Mouse (Mus musculus): ENCODE data around the gene Lemd1. TPM values are rescaled to one million over a fixed set of nuclear protein-coding genes. Genes with fewer than 3 reads are reported as not detected.

Gene Lemd1
- total and polyA plus RNA-seq, 2 experiments from 2014 or later = 13.3 to 14.7 TPM

GRCm38 (mm10) chr1:132292318-132293129 lies 101.3 kb downstream of the Lemd1 start:
- Histone ChIP-seq H3K36me3 (ENCODE audit: insufficient read depth) (no peaks in the 10 kb centered on the region), H3K4me3 (ENCODE audit: low read depth, low read length) (no peak overlapping the region), H3K4me2 (ENCODE audit: low read depth) (no peak overlapping the region), H3K4me1 (ENCODE audit: insufficient read depth) (peaks cover 10% of the 10 kb centered on the region), H3K27me3 (ENCODE audit: insufficient read depth, low read length) (no peaks in the 10 kb centered on the region), H3K9me3 (ENCODE audit: low read length) (no peaks in the 10 kb centered on the region), H3K27ac (ENCODE audit: low read depth, low read length) (no peak overlapping the region), H3K9ac (no peak overlapping the region)
- ATAC-seq (no peak), DNase-seq (peak; percentile 34)
- 24% methylated on average over 21 of the region's 21 CpGs for WGBS
- TF ChIP-seq CTCF (IDR thresholded peaks at IDR 0.05; ENCODE audit: low read depth) = 0 out of 2 replicates have a peak, but pooled peaks have one; percentile 28

- H3K27ac ChIP-seq (ENCODE audit: low read depth, low read length) = no peak overlapping the region
- H3K4me1 ChIP-seq (ENCODE audit: insufficient read depth) = peaks cover 19% of the 10 kb centered on the region
- peak; percentile 29; the same call in 1 of the 2 replicates for ATAC-seq
Measured at GRCm38 (mm10) chr1:132295506-132295905, 104.3 kb downstream of the Lemd1 start.

GRCm38 (mm10) chr1:132296051-132296450 lies 104.8 kb downstream of the Lemd1 start:
- no peak for TF ChIP-seq CTCF (IDR thresholded peaks at IDR 0.05; ENCODE audit: low read depth)
- DNase-seq = no peak
- no peaks in the 10 kb centered on the region for H3K36me3 ChIP-seq (ENCODE audit: insufficient read depth)
- no peak overlapping the region for H3K4me3 ChIP-seq (ENCODE audit: low read depth, low read length)
- WGBS = 52% methylated on average over 3 of the region's 3 CpGs
- H3K4me1 ChIP-seq (ENCODE audit: insufficient read depth) = peaks cover 19% of the 10 kb centered on the region
- no peak overlapping the region for H3K9ac ChIP-seq
- no peaks in the 10 kb centered on the region; the same call in 1 of the 2 replicates for H3K27me3 ChIP-seq (ENCODE audit: insufficient read depth, low read length)
- H3K27ac ChIP-seq (ENCODE audit: low read depth, low read length) = no peak overlapping the region
- no peak for ATAC-seq
- H3K4me2 ChIP-seq (ENCODE audit: low read depth) = no peak overlapping the region
- no peaks in the 10 kb centered on the region for H3K9me3 ChIP-seq (ENCODE audit: low read length)

More at GRCm38 (mm10) chr1:132295506-132295905, 104.3 kb downstream of the Lemd1 start:
- no peak for TF ChIP-seq CTCF (IDR thresholded peaks at IDR 0.05; ENCODE audit: low read depth)
- Histone ChIP-seq H3K9me3 (ENCODE audit: low read length) (no peaks in the 10 kb centered on the region), H3K36me3 (ENCODE audit: insufficient read depth) (no peaks in the 10 kb centered on the region), H3K4me2 (ENCODE audit: low read depth) (no peak overlapping the region), H3K4me3 (ENCODE audit: low read depth, low read length) (no peak overlapping the region), H3K27me3 (ENCODE audit: insufficient read depth, low read length) (no peaks in the 10 kb centered on the region; the same call in 1 of the 2 replicates), H3K9ac (no peak overlapping the region)
- WGBS = 59% methylated on average over 7 of the region's 7 CpGs
- DNase-seq = no peak

GRCm38 (mm10) chr1:132298425-132298800 lies 107.2 kb downstream of the Lemd1 start, which contains the start of gene Klhdc8a:
Gene Klhdc8a, plus strand, starts transcription at chr1:132298626.
- DNase-seq = no peak
- H3K36me3 ChIP-seq (ENCODE audit: insufficient read depth) = no peaks in the 10 kb centered on the region
- H3K27me3 ChIP-seq (ENCODE audit: insufficient read depth, low read length) = no peaks in the 10 kb centered on the region; the same call in 1 of the 2 replicates
- under 1% methylated on average over 28 of the region's 28 CpGs for WGBS
- H3K4me1 ChIP-seq (ENCODE audit: insufficient read depth) = peaks cover 16% of the 10 kb centered on the region
- ATAC-seq = peak; percentile 82
- TF ChIP-seq CTCF (IDR thresholded peaks at IDR 0.05; ENCODE audit: low read depth) = no peak
- H3K9me3 ChIP-seq (ENCODE audit: low read length) = no peaks in the 10 kb centered on the region
- peak within 1 kb of the TSS; percentile 54 for H3K4me3 ChIP-seq (ENCODE audit: low read depth, low read length)
- peak within 1 kb of the TSS; percentile 66 for H3K27ac ChIP-seq (ENCODE audit: low read depth, low read length)
- H3K4me2 ChIP-seq (ENCODE audit: low read depth) = peak within 1 kb of the TSS; percentile 100
- H3K9ac ChIP-seq = peak within 1 kb of the TSS; percentile 76

GRCm38 (mm10) chr1:132298801-132299464 lies 107.7 kb downstream of the Lemd1 start:
- peak overlapping the region; percentile 54 for H3K4me3 ChIP-seq (ENCODE audit: low read depth, low read length)
- H3K4me1 ChIP-seq (ENCODE audit: insufficient read depth) = peaks cover 16% of the 10 kb centered on the region
- H3K4me2 ChIP-seq (ENCODE audit: low read depth) = peak overlapping the region; percentile 100
- no peaks in the 10 kb centered on the region; the same call in 1 of the 2 replicates for H3K27me3 ChIP-seq (ENCODE audit: insufficient read depth, low read length)
- WGBS = 1% methylated on average over 55 of the region's 71 CpGs
- TF ChIP-seq CTCF (IDR thresholded peaks at IDR 0.05; ENCODE audit: low read depth) = no peak
- no peaks in the 10 kb centered on the region for H3K36me3 ChIP-seq (ENCODE audit: insufficient read depth)
- DNase-seq (peak; percentile 62), ATAC-seq (peak; percentile 76)
- peak overlapping the region; percentile 66 for H3K27ac ChIP-seq (ENCODE audit: low read depth, low read length)
- no peaks in the 10 kb centered on the region for H3K9me3 ChIP-seq (ENCODE audit: low read length)
- peak overlapping the region; percentile 76 for H3K9ac ChIP-seq

GRCm38 (mm10) chr1:132299744-132300143 lies 108.5 kb downstream of the Lemd1 start:
- Histone ChIP-seq H3K4me2 (ENCODE audit: low read depth) (peak overlapping the region; percentile 100), H3K9me3 (ENCODE audit: low read length) (no peaks in the 10 kb centered on the region), H3K27ac (ENCODE audit: low read depth, low read length) (no peak overlapping the region), H3K9ac (peak overlapping the region; percentile 76), H3K27me3 (ENCODE audit: insufficient read depth, low read length) (no peaks in the 10 kb centered on the region; the same call in 1 of the 2 replicates), H3K4me1 (ENCODE audit: insufficient read depth) (peaks cover 16% of the 10 kb centered on the region), H3K36me3 (ENCODE audit: insufficient read depth) (no peaks in the 10 kb centered on the region), H3K4me3 (ENCODE audit: low read depth, low read length) (peak overlapping the region; percentile 54; the same call in 1 of the 2 replicates)
- ATAC-seq (no peak), DNase-seq (no peak)
- WGBS = 92% methylated on average over 5 of the region's 5 CpGs
- TF ChIP-seq CTCF (IDR thresholded peaks at IDR 0.05; ENCODE audit: low read depth) = no peak
